Mouse (Mus musculus) cerebellum, adult 2 months (tissue): Measurements from ENCODE around the gene Gm4131. TPM values are rescaled to one million over a fixed set of nuclear protein-coding genes. Genes with fewer than 3 reads are reported as not detected.

Experiments
- DNase-seq, 2 experiments: peaks; one replicate each; pipeline ENCODE4 v3.0.0; 2021
- H3K27ac ChIP-seq: fragments of 200-500 bp; 2 replicates; pipeline ENCODE4 v1.5.1; 2012; ENCODE audit warnings: low read length, control low read depth, inconsistent platforms; ENCODE audit not compliant: insufficient read depth
- H3K27me3 ChIP-seq: fragments of 200-500 bp; 2 replicates; pipeline ENCODE4 v1.6.1; 2012; ENCODE audit warnings: inconsistent platforms, mild to moderate bottlenecking, low read length, moderate library complexity; ENCODE audit not compliant: control insufficient read depth, insufficient read depth
- H3K4me1 ChIP-seq: fragments of 200-500 bp; 2 replicates; pipeline ENCODE4 v1.6.1; 2011; ENCODE audit warnings: low read length; ENCODE audit not compliant: control insufficient read depth, insufficient read depth
- H3K4me3 ChIP-seq: fragments of 200-500 bp; replicated peaks from 2 replicates; pipeline ENCODE3; 2011; ENCODE audit warnings: mild to moderate bottlenecking, low read depth, low read length, control low read depth; ENCODE audit not compliant: insufficient read depth
- CTCF ChIP-seq: fragments of 200-500 bp; IDR thresholded peaks from 2 replicates; pipeline ENCODE4 v1.5.1; 2011; ENCODE audit warnings: low read depth, mild to moderate bottlenecking, control low read depth, low read length, moderate library complexity, borderline replicate concordance; ENCODE audit not compliant: insufficient read depth
- POLR2A ChIP-seq: fragments of 200-500 bp; IDR thresholded peaks from 2 replicates; pipeline ENCODE4 v1.6.1; 2011; ENCODE audit warnings: low read length, control low read depth, borderline replicate concordance; ENCODE audit not compliant: insufficient read depth
- WGBS: fragments of 180-500 bp; shearing (Covaris S2); methylation state at CpG from one replicate; pipeline ENCODE4 v1.1.7; 2018; 5-methylcytosine and 5-hydroxymethylcytosine counted together
- polyA plus RNA-seq: library from polyadenylated mRNA; depleted of rRNA; stranded (reverse); fragments of >200 nt; gene quantifications from 2 replicates; pipeline ENCODE4 v1.2.3, GENCODE M21; 2012

The Gm4131 gene
- polyA plus RNA-seq, 1 experiment, result not detected

DNA sequence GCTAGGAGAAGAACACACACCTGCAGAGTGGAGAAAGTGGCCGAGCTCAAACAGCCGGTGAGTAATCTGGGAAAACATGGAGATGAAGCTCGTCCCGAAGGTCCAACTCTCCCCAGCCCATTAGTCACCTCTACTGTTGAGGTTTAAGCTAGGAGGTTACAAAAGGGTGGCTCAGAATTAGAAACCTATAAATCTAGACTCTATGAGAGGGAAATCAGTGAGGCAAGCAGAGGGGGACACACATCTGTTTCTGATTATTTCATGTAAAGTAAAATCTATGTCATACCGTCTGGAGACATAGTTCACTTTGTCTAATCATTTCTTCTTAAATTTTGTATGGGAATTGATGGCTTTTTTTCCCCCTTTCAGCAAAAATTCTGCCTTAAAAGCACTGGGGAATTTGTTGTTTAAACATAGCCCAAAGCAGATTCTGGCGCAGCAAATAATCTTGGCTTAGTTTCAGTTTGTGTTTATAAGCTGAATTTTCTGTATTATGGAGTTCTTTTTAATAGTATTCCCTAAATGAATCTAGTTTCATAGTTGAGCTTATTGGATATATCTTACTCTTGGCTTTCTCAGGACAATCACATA lies 122.8 kb downstream of the Gm4131 start:
- WGBS, result 88% methylated on average over 6 of the region's 6 CpGs

DNA sequence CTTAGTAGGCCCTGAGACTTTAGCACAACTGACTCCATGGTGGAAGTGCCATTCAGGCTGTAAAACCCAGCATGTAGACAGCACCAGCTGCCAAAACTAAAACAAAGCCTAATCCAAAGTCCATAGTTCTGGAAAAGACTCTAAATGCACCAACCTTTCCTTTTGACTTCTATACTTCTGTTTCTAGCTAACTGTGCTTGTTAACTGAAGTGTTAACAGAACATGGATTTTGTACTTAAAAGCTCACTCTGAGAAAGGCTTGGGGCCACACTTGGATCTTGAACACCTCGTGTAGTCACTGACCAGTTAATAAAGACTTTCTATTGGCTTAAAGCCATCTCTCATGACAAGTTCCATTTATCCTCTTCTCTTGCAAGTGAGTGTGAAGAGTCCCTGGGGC lies 123.8 kb downstream of the Gm4131 start:
- no peak overlapping the region for H3K4me3 ChIP-seq
- TF ChIP-seq POLR2A, result no peak
- no peak for TF ChIP-seq CTCF
- no peaks in the 10 kb centered on the region for H3K27me3 ChIP-seq
- no peak overlapping the region for H3K27ac ChIP-seq
- no peaks in the 10 kb centered on the region for H3K4me1 ChIP-seq
- WGBS, result 25% methylated on average over 1 of the region's 1 CpGs
- no peak for DNase-seq

More for the DNA sequence above, 122.8 kb downstream of the Gm4131 start:
- Histone ChIP-seq H3K27ac (no peak overlapping the region), H3K27me3 (no peaks in the 10 kb centered on the region), H3K4me1 (no peaks in the 10 kb centered on the region), H3K4me3 (no peak overlapping the region)
- TF ChIP-seq CTCF (no peak), POLR2A (no peak)
- no peak for DNase-seq

DNA sequence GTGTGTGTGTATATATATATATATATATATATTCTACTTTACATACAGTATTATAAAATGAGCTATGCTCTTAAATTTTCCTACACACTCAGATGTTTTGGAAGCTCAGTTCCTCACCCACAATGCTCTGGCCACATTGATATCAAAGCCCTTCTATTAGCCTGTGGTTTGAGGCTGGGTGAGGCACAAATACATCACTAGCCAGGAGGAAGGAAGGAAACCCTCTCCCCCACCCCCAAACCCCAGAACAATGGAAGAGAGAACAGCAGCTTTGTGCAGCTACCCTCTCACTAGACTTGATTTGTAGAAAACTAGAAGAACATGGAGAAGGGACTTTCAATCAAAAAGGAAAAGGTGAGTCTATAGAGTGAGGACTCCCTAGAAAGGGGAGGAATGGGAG lies 126.7 kb downstream of the Gm4131 start:
- Histone ChIP-seq H3K27ac (no peak overlapping the region), H3K27me3 (no peaks in the 10 kb centered on the region), H3K4me1 (no peaks in the 10 kb centered on the region), H3K4me3 (no peak overlapping the region)
- TF ChIP-seq POLR2A (no peak), CTCF (no peak)
- no peak for DNase-seq

DNA sequence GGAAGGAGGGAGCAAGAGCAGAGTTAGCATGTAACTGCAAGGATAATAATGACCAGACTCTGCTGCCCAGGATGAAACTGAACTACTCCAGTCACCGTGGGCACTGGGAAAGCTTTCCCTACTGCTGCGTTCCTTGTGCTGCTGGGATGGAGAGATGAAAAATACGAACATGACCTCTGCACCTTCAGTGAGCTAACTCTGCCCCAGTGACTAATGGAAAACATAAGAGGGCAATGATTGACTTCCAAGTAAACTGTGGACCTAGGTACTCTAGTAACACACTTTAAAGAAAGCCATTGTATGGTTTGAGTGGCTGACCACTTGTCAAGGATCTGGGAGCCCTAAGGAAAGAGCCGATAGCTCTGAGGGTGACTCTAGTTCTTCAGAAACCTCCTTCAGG lies 128.5 kb downstream of the Gm4131 start:
- TF ChIP-seq CTCF, result no peak
- TF ChIP-seq POLR2A, result no peak
- Histone ChIP-seq H3K27ac (no peak overlapping the region), H3K4me1 (no peaks in the 10 kb centered on the region), H3K27me3 (no peaks in the 10 kb centered on the region), H3K4me3 (no peak overlapping the region)
- 92% methylated on average over 4 of the region's 4 CpGs for WGBS
- no peak for DNase-seq

DNA sequence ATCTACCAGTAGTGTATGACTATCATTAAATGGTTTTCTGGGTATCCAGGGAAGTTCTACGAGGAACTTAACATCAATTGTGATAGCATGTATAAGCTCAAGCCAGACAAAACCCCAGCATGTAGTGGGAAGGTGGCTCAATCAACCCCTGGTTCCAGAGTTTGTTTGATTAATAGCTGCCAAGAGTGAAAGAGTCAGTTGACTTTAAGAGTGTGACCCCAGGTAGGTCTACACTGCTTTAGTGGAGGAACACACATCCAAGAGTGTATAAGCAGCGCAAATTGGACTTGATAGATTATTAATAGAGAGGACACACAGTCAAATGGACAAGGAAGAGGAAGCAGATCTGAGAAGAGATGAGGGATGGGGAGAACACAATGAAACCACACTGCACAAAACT lies 128.9 kb downstream of the Gm4131 start:
- TF ChIP-seq POLR2A (no peak), CTCF (no peak)
- 97% methylated on average over 2 of the region's 2 CpGs for WGBS
- Histone ChIP-seq H3K27ac (no peak overlapping the region), H3K4me3 (no peak overlapping the region), H3K27me3 (no peaks in the 10 kb centered on the region), H3K4me1 (no peaks in the 10 kb centered on the region)
- DNase-seq, result no peak

DNA sequence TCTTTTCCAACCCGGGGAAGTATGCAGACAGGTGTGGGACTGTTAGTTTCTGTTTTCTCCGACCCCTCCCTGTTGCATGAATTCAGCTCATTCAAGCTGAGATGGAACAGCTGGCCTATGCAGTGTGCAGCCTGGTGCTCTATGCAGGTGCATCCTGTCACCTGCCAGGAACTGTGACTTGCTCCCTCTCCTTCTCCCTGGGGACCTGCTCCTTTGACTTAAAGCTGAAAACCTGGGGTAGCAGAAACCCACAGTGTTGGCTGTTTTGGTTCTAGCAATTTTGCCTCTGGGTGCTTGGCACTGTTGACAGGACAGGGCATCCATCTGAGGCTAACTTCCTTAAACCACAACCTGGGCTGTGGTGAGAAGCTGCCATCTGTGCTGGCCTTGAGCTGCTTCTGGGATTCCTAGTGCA lies 141.4 kb downstream of the Gm4131 start:
- no peak for TF ChIP-seq CTCF
- TF ChIP-seq POLR2A, result no peak
- no peaks in the 10 kb centered on the region for H3K27me3 ChIP-seq
- H3K27ac ChIP-seq, result no peak overlapping the region
- H3K4me3 ChIP-seq, result no peak overlapping the region
- DNase-seq, result no peak
- no peaks in the 10 kb centered on the region for H3K4me1 ChIP-seq
- 23% methylated on average over 2 of the region's 2 CpGs for WGBS

DNA sequence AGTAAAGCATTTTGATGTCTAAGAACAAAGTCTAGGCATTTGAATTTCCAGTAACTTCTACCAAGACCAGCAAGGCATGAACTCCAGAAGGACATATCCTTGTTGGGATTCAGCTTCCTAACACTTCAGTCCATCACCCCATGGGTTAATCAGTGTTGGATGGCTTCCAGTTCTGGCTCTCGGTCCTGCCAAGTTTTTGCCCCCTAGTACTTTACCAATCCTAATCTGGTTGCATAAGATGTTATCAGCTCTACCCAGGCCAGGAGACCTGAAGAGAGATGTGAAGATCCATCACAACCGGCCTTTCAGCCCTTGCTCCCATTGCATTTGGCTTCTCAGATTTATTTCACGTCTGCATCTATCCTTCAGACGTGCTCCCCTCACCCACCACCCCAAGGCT lies 144.5 kb downstream of the Gm4131 start:
- 29% methylated on average over 4 of the region's 4 CpGs for WGBS

DNA sequence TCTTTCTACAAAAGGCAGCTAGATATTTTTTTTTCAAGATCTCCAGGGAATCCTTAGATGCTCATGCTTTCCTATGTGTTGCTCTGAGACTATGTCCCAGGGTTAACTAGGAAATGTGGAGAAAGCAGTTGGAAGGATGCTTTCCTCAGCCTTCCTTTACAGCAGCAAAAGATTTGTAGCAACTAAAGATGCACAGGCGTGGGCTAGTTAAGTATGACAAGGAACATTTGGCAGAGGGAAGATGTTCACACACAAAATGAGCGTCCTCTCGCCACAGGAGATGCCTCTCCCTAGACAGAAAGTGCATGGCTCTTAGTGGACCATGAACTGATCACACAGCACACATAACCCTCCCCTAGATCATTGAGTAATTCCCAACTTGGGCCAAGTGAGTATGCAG lies 149.2 kb downstream of the Gm4131 start:
- no peak for DNase-seq
- no peaks in the 10 kb centered on the region for H3K27me3 ChIP-seq
- H3K4me1 ChIP-seq, result peaks cover 14% of the 10 kb centered on the region
- H3K27ac ChIP-seq, result no peak overlapping the region
- H3K4me3 ChIP-seq, result no peak overlapping the region
- no peak for TF ChIP-seq POLR2A
- TF ChIP-seq CTCF, result no peak
- WGBS, result 73% methylated on average over 3 of the region's 3 CpGs

More for the DNA sequence above, 144.5 kb downstream of the Gm4131 start:
- 0 out of 2 replicates have a peak, but pooled peaks cover under 1% of the 10 kb centered on the region for H3K4me1 ChIP-seq
- H3K27me3 ChIP-seq, result no peaks in the 10 kb centered on the region
- no peak for TF ChIP-seq POLR2A
- no peak for TF ChIP-seq CTCF
- no peak for DNase-seq
- no peak overlapping the region for H3K27ac ChIP-seq
- no peak overlapping the region for H3K4me3 ChIP-seq
